8 mouse cellular contexts compared by ENCODE assay signal in the genomic region with DNA sequence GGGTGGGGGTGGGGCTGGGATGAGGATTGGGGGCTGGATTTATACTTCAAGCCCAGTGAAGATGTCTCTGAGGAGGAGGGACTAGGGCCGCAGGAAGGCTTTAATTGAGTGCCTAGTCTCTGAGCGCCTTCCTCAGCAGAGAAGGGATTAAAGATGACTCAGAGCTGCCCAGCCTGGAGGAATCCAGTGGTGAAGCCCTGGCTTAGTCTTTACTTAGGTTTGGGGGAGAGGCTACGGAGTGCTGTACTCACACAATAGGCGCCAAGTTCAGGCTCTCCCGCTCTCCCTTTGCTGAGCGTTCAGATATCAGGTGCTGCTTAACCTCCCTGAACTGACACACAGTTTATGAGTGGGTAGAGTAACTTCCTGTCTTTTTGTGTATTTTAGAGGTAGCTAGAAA.
DNase-seq lines count a peak whose midpoint lies in the region; ATAC-seq and TF ChIP-seq lines count a peak whose summit lies in the region.

No protein-coding gene starts in this region.

- ATAC-seq in heart, embryonic 15.5 days (replicated peaks; ENCODE audit: insufficient number of reproducible peaks, insufficient read depth, low FRiP score, low read depth) = peak; percentile 60
- peak; percentile 54; the same call in 1 of the 2 replicates for ATAC-seq in megakaryocyte-erythroid progenitor cell, adult 5-6 weeks (replicated peaks; ENCODE audit: low FRiP score, low TSS enrichment, poor library complexity, severe bottlenecking)

- H3K9me3 ChIP-seq in heart, embryonic 15.5 days (replicated peaks) = no peaks in the 10 kb centered on the region

- peak overlapping the region; percentile 90 for H3K4me3 ChIP-seq in gastrocnemius, adult 2 months
- peak overlapping the region; percentile 62 for H3K4me3 ChIP-seq in heart, embryonic 15.5 days

- WGBS in heart, embryonic 15.5 days = 2% methylated on average over 6 of the region's 6 CpGs

- peak overlapping the region; percentile 66 for H3K4me2 ChIP-seq in heart, embryonic 15.5 days

- H3K27ac ChIP-seq in gastrocnemius, adult 2 months = peak overlapping the region; percentile 94
- peak overlapping the region; percentile 89 for H3K27ac ChIP-seq in heart, embryonic 15.5 days

- H3K27me3 ChIP-seq in heart, embryonic 15.5 days = no peaks in the 10 kb centered on the region

- TF ChIP-seq CTCF in gastrocnemius, adult 2 months (IDR thresholded peaks at IDR 0.05) = no peak

- peaks cover 26% of the 10 kb centered on the region for H3K4me1 ChIP-seq in heart, embryonic 15.5 days (replicated peaks)

- intact Hi-C loops in gastrocnemius, adult 2 months (cut with DNase I) = loop anchor here (2.0 kb wide), 1 partner anchor 87 kb away; a partner anchor contains a TSS
- intact Hi-C loops in left cerebral cortex, postnatal 10 days (cut with DNase I) = loop anchor here (5.0 kb wide), 1 partner anchor 85 kb away; a partner anchor contains a TSS

- peak; percentile 31 for DNase-seq in gastrocnemius, adult 2 months
- DNase-seq in gastrocnemius, postnatal 25 days = no peak
- DNase-seq in adrenal gland, adult 18-20 months (ENCODE audit: low spot score in 2 of 2) = peak; percentile 24 to 26
- peak; percentile 69 for DNase-seq in embryo, embryonic 11 days
- peak; percentile 13 to 28 for DNase-seq in left cerebral cortex, postnatal 10 days (ENCODE audit: extremely low spot score in 1 of 2, low spot score in 2 of 2)
- DNase-seq in spleen, postnatal 10 days (ENCODE audit: low spot score in 2 of 2) = peak; percentile 46 to 65

- H3K9ac ChIP-seq in heart, embryonic 15.5 days = peak overlapping the region; percentile 59

- no peaks in the 10 kb centered on the region for H3K36me3 ChIP-seq in heart, embryonic 15.5 days
